Mouse (Mus musculus) lung, adult 2 months (tissue): ENCODE measurements around the gene Ssr2. TPM values are rescaled to one million over a fixed set of nuclear protein-coding genes. Genes with fewer than 3 reads are reported as not detected.

Experiments used
- DNase-seq: peaks from one replicate; pipeline ENCODE4 v3.0.0; 2022
- H3K4me1 ChIP-seq: fragments of 200-500 bp; 2 replicates; pipeline ENCODE4 v1.6.1; 2011; ENCODE audit warnings: low read length; ENCODE audit not compliant: control insufficient read depth, insufficient read depth
- H3K4me3 ChIP-seq: fragments of 200-500 bp; replicated peaks from 2 replicates; pipeline ENCODE3; 2011; ENCODE audit warnings: low read depth, mild to moderate bottlenecking, control low read depth, low read length; ENCODE audit errors: extremely low read depth
- CTCF ChIP-seq: fragments of 200-500 bp; IDR thresholded peaks from 2 replicates; pipeline ENCODE4 v1.5.1; 2011; ENCODE audit warnings: mild to moderate bottlenecking, low read length, control low read depth; ENCODE audit not compliant: insufficient read depth
- POLR2A ChIP-seq: fragments of 200-500 bp; IDR thresholded peaks from 2 replicates; pipeline ENCODE4 v1.6.1; 2011; ENCODE audit warnings: low read depth, mild to moderate bottlenecking, control low read depth, low read length, borderline replicate concordance; ENCODE audit errors: extremely low read depth
- WGBS: fragments of 180-500 bp; shearing (Covaris S2); methylation state at CpG from one replicate; pipeline ENCODE4 v1.1.7; 2018; 5-methylcytosine and 5-hydroxymethylcytosine counted together
- polyA plus RNA-seq: library from polyadenylated mRNA; depleted of rRNA; stranded (reverse); fragments of >200 nt; gene quantifications from 2 replicates; pipeline ENCODE4 v1.2.3, GENCODE M21; 2012

The Ssr2 gene
- polyA plus RNA-seq, 1 experiment: 188 TPM

DNA sequence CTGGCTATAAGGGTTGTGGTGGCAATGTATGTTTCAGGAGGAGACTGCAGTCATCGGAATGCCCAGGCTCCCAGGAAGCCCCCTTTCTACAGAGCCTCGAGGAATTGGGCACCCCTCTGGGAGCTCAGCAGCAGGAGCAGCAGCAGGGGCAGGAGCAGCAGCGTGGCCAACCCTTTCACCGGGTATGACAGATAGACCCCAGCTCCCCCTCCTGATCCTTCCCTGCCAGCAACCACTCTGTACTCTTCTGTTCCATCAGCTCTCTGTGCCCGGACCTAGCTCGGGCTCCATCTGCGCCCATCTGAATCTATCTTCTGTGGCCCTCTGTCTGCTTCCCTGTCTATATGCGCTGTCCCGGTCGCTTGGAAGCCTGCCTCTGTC lies 32.1 kb downstream of the Ssr2 start:
- Histone ChIP-seq H3K4me3 (peak overlapping the region; percentile 34), H3K4me1 (peaks cover 3% of the 10 kb centered on the region; the same call in 1 of the 2 replicates)
- no peak for TF ChIP-seq CTCF
- TF ChIP-seq POLR2A: no peak
- DNase-seq: no peak
- 29% methylated on average over 10 of the region's 10 CpGs for WGBS

DNA sequence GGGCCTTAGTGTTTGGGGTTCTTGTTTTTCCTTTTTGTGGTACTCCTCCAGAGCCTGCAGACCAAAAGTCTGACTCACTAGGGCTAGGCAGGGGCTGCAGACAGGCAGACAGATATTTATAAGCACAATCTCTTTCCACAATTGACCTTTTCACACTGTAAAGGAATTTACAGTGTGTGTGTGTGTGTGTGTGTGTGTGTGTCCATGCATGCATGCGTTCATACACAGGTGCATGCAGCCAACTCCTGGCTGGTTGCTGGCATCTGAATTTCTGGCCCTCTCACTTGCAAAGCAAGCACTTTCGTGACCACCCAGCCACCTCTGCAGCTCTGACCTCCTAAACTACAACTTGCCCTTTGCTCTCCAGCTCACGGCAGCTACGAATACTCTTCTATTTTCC lies 33.4 kb downstream of the Ssr2 start:
- peaks cover 1% of the 10 kb centered on the region; the same call in 1 of the 2 replicates for H3K4me1 ChIP-seq
- no peak for TF ChIP-seq POLR2A
- no peak for TF ChIP-seq CTCF
- H3K4me3 ChIP-seq: no peak overlapping the region
- DNase-seq: no peak
- 59% methylated on average over 4 of the region's 4 CpGs for WGBS

DNA sequence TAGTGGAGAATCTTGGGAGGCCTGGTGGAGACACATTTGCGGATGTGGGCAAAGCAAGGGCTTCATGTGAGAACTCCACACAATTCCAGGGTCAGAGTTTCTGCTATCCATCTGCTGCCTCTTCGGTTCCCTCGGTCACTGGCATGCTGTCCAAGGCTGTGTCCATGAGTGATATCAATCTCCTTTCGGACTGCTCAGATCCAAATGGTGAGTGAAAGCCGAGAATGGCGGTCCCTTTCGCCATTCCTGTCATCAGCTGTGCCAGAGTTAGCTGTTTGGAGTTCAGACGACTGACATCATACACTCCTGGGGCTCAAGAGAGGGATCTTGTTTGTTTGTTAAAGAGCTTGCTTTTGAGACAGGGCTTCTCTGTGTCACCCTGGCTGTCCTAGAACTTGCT lies 38.7 kb downstream of the Ssr2 start:
- peaks cover 2% of the 10 kb centered on the region for H3K4me1 ChIP-seq
- no peak overlapping the region for H3K4me3 ChIP-seq
- WGBS: 76% methylated on average over 8 of the region's 8 CpGs
- TF ChIP-seq CTCF (no peak), POLR2A (no peak)
- DNase-seq: no peak

DNA sequence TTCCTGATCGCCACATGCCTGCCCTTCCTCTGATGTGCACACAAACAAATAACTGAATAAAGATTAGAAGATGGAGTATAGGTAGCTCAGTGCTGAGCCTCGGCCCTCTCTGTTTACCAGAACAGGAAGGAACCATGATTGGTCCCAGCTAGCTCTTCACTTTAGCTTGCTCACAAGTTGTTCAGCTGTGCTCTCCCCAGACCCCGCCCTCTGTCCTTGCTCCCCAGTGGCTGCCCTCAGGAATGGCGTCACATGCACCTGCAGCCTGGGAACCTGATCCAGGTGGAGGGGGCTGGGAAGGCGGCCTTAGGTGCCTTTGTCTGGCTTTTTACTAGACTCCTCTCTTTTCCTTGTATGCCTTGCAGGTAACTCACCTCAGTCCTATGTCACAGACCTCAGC lies 39.4 kb downstream of the Ssr2 start:
- peaks cover 7% of the 10 kb centered on the region for H3K4me1 ChIP-seq
- 66% methylated on average over 5 of the region's 5 CpGs for WGBS
- TF ChIP-seq CTCF (no peak), POLR2A (no peak)
- no peak for DNase-seq
- no peak overlapping the region for H3K4me3 ChIP-seq

DNA sequence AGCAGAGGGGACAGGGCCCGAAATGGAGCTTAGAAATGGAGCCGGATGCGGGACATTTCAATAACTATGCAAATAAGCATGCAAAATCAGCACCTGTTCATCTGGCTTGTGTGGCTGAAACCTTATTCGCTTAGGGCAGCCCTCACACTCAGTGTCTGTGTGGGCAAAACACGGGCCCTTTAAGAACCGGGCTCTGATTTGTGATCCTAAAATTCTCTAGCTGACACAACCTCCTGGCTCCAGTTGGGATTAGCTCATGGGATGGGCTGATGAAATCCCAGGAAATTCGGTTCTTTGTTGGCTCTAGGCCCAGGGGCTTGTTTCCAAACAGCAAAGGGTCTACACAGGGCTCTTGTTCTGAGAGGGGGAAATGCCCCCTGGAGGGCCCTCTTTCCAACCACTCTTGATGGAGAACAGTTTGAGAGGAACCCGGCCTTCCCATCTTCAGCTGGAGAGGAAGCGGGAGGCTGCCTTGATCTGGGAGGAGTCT lies 40.3 kb downstream of the Ssr2 start:
- Histone ChIP-seq H3K4me3 (peak overlapping the region; percentile 52), H3K4me1 (peaks cover 9% of the 10 kb centered on the region)
- 39% methylated on average over 9 of the region's 9 CpGs for WGBS
- no peak for TF ChIP-seq CTCF
- 0 out of 2 replicates have a peak, but pooled peaks have one; percentile 7 for TF ChIP-seq POLR2A
- no peak for DNase-seq

DNA sequence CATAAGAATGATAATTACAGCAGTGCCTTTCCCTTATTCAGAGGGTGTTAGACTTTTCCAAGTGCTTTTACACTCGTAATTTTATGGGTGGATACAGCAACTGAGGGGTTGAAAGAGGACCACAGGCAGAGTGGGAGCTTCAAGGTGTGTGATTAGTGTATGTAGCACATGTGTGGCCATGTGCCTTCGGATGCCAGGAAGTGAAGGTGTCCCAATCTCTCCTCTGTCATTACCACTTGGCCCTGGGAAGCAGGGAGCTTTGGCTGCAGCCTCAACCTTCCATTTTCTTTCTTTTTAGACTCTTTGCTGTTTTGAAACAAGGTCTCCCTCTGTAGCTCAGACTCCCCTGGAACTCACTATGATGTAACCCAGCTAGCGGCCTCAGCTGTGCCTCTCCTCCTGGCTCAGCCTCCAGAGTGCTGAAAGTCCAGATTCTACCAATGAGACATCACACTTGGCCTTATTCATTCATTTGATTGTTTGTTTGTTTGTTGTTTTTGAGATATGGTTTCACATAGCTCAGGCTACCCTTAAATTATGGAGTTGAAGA lies 41.4 kb downstream of the Ssr2 start:
- TF ChIP-seq CTCF (no peak), POLR2A (no peak)
- Histone ChIP-seq H3K4me1 (peaks cover 9% of the 10 kb centered on the region), H3K4me3 (peak overlapping the region; percentile 52)
- DNase-seq: no peak
- 69% methylated on average over 3 of the region's 3 CpGs for WGBS

DNA sequence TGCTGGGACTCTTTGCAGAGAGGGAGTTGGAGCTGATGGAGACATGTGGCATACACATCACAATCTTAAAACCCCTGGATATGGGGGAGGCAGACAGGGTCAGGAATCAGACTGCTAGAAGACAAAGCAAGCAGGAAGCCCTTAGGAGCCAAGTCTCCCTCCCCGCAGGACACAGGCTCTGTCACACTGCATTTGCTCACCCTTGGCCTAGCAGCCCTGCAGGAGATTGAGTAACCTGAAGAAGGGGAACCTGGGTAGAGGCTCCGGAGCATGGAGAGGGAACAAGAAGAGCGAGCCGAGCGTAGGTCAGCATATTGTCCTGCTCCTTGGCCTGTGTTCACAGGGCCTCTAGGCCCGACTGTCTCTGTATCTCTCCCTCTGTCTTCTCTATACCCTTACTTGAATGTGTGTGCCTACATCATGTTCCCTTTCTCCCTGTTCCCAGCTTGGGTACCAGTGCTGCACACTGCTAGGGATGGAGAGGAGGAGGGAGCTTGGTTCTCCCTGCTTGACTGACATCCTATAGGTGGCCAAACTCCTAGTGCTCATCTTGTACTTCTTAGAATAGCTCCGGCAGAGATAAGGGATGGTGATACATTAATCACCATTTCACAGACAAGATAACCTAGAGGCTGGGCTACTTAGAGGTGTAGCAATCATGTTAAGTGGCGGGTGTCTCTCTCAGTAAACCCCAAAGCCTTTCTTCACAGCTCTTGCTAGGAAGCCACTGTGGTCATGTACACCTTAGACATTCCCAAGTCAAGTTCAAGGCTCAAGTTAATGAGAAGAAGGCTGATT lies 42.6 kb downstream of the Ssr2 start:
- Histone ChIP-seq H3K4me1 (peaks cover 9% of the 10 kb centered on the region), H3K4me3 (no peak overlapping the region)
- WGBS: 63% methylated on average over 8 of the region's 8 CpGs
- no peak for TF ChIP-seq POLR2A
- no peak for TF ChIP-seq CTCF
- DNase-seq: no peak

DNA sequence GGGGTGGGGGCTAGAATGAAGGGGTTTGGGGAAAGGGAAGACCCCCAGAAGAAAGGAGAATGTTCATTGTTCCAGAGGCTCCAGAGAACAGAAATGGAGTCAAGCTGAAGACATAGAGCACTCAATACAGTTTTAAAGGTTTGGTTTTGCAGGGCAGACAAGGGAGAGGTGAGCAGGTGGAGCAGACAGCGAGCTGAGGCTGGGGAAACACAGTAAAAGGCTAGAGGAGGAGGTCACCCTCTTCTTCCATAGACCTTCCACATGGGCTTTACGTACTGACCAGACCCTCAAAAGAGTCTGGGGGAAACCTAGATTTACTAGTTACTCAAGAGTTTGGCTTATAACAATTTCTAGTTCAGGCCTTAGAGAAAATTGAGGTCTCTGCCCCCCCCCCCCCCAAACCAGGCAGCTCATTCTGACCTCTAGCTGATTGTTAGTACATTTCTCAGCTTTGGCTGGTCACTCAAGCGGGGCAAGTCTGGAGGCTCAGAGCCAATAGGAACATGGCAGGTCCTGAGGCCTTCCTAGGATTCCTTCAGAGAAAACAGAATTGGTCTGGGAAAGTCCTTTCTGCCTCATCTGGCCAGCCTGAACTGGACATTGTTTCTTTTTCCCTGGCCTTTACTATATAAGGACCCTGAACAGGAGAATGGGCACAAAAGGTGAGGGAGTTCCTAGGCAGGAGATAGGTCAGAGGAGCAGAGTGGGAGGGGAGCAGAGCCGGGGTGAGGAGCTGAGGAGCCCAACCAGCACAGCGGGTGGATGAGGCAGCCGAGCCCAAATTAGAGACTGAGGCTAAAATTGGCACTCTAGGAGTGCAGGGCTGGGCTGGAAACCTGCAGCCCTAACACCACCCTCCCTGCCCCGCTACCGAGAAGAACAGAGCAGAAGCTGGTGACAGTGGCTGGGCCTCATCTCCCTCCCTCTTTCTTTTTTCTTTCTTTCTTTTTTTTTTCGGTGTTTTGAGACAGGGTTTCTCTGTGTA lies 43.7 kb downstream of the Ssr2 start:
- H3K4me1 ChIP-seq: peaks cover 19% of the 10 kb centered on the region
- no peak overlapping the region for H3K4me3 ChIP-seq
- 55% methylated on average over 9 of the region's 9 CpGs for WGBS
- no peak for DNase-seq
- TF ChIP-seq CTCF (no peak), POLR2A (no peak)

DNA sequence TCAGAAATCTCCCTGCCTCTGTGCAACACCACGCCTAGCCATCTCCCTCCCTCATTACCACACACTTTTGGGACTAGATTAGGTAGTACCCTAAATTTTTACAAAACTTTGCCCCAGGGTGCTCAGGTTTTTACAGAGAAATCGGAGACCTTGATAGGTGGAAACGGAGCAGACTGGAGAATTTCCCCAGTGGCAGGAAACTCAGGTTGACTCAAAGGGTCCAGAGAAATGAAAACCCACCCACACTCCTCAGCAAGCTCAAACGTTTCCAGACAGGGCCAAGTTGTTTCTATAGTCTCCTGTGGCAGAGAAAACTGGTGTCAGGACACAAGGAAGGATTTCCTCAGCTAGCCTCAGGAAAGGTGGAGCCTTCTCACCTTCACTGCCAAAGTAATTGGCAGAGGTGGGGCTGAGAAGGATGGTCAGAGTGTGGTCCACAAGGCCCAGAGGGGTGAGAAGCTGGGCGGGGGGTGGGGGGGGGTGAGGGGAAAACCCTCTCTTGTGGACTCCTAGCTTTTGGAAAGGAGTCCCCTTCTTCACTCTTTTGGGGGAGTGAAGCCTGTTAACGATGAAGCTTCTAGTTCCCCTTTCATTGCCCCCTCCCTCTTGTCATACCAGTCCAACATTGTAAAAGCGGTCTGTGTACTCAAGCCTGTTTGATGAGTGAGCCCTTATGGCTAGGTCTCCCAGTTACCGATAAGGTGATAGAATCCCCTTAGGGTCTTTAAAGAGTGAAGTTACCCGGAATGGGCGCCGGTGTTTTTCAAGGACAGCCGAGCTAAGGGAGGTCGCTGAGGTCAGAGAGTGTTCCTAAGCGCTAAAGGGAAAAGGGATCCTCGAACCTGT lies 44.7 kb downstream of the Ssr2 start:
- no peak for DNase-seq
- WGBS: 15% methylated on average over 15 of the region's 15 CpGs
- no peak for TF ChIP-seq POLR2A
- TF ChIP-seq CTCF: no peak
- Histone ChIP-seq H3K4me1 (peaks cover 26% of the 10 kb centered on the region), H3K4me3 (peak overlapping the region; percentile 75)
